10 mouse cellular contexts compared by ENCODE assay signal in genomic region chr1:177382596-177383190, GRCm38 (mm10). TPM values are rescaled to one million over a fixed set of nuclear protein-coding genes. Genes with fewer than 3 reads are reported as not detected.
DNase-seq lines count a peak whose midpoint lies in the region; ATAC-seq lines count a peak whose summit lies in the region.
"Had no signal": no experiment of that assay in that cellular context is flagged by ENCODE, and none has a peak within 500 bp of the region (broad histone marks: within the 10 kb centered on the region; RNA-seq: fewer than 3 reads in every experiment).

No protein-coding gene starts in this region.

- intact Hi-C loops in left cerebral cortex, postnatal 14 days (cut with DNase I): loop anchor here (5.0 kb wide), 2 partner anchors 35 to 45 kb away; no protein-coding TSS in a partner anchor

- H3K9ac ChIP-seq in intestine, embryonic 16.5 days (ENCODE audit: low read depth, low read length): no peak overlapping the region
- H3K9ac ChIP-seq in intestine, embryonic 15.5 days: no peak overlapping the region
- H3K9ac ChIP-seq in kidney, embryonic 16.5 days (replicated peaks; ENCODE audit: low read length): no peak overlapping the region
- no peak overlapping the region for H3K9ac ChIP-seq in neural tube, embryonic 13.5 days
- H3K9ac ChIP-seq: limb, embryonic 12.5 days had no signal

- H3K4me1 ChIP-seq in intestine, embryonic 16.5 days (ENCODE audit: control insufficient read depth, insufficient read depth, low read length): no peaks in the 10 kb centered on the region
- H3K4me1 ChIP-seq in intestine, embryonic 15.5 days (replicated peaks): no peaks in the 10 kb centered on the region
- no peaks in the 10 kb centered on the region for H3K4me1 ChIP-seq in kidney, embryonic 16.5 days (ENCODE audit: insufficient read depth, low read length)
- peaks cover 10% of the 10 kb centered on the region; the same call in 1 of the 2 replicates for H3K4me1 ChIP-seq in neural tube, embryonic 13.5 days (replicated peaks)
- H3K4me1 ChIP-seq: limb, embryonic 12.5 days had no signal

- no peaks in the 10 kb centered on the region for H3K36me3 ChIP-seq in intestine, embryonic 16.5 days (ENCODE audit: control insufficient read depth, insufficient read depth, low read length)
- H3K36me3 ChIP-seq in intestine, embryonic 15.5 days: no peaks in the 10 kb centered on the region
- H3K36me3 ChIP-seq in kidney, embryonic 16.5 days (ENCODE audit: insufficient read depth, low read length): no peaks in the 10 kb centered on the region
- no peaks in the 10 kb centered on the region for H3K36me3 ChIP-seq in neural tube, embryonic 13.5 days
- H3K36me3 ChIP-seq: limb, embryonic 12.5 days had no signal

- no peak overlapping the region for H3K4me2 ChIP-seq in intestine, embryonic 16.5 days (ENCODE audit: low read depth, low read length)
- no peak overlapping the region for H3K4me2 ChIP-seq in intestine, embryonic 15.5 days (replicated peaks)
- no peak overlapping the region for H3K4me2 ChIP-seq in kidney, embryonic 16.5 days (replicated peaks; ENCODE audit: low read depth, low read length)
- peak overlapping the region; percentile 24; the same call in 1 of the 2 replicates for H3K4me2 ChIP-seq in neural tube, embryonic 13.5 days
- H3K4me2 ChIP-seq: limb, embryonic 12.5 days had no signal

- no peaks in the 10 kb centered on the region for H3K9me3 ChIP-seq in intestine, embryonic 16.5 days (ENCODE audit: control insufficient read depth, low read length)
- no peaks in the 10 kb centered on the region for H3K9me3 ChIP-seq in intestine, embryonic 15.5 days
- no peaks in the 10 kb centered on the region for H3K9me3 ChIP-seq in kidney, embryonic 16.5 days (ENCODE audit: low read length)
- no peaks in the 10 kb centered on the region for H3K9me3 ChIP-seq in neural tube, embryonic 13.5 days
- H3K9me3 ChIP-seq: limb, embryonic 12.5 days had no signal

- WGBS in intestine, embryonic 16.5 days: 10% methylated on average over 16 of the region's 16 CpGs
- 11% methylated on average over 16 of the region's 16 CpGs for WGBS in intestine, embryonic 15.5 days
- WGBS in kidney, embryonic 16.5 days: 13% methylated on average over 16 of the region's 16 CpGs
- WGBS in neural tube, embryonic 13.5 days: 19% methylated on average over 16 of the region's 16 CpGs

- DNase-seq in adrenal gland, postnatal 10 days: peak; percentile 69
- DNase-seq in gastrocnemius, postnatal 25 days: peak; percentile 10
- DNase-seq in c-Kit-positive CD71-positive TER-119-positive erythroid progenitor cells, embryonic 14.5 days (ENCODE audit: low spot score): no peak
- DNase-seq in left cerebral cortex, postnatal 14 days (ENCODE audit: low spot score in 2 of 2): no peak

- no peak overlapping the region for H3K4me3 ChIP-seq in intestine, embryonic 16.5 days (ENCODE audit: low read length)
- no peak overlapping the region for H3K4me3 ChIP-seq in intestine, embryonic 15.5 days (replicated peaks)
- no peak overlapping the region for H3K4me3 ChIP-seq in kidney, embryonic 16.5 days (ENCODE audit: low read length)
- no peak overlapping the region for H3K4me3 ChIP-seq in neural tube, embryonic 13.5 days
- H3K4me3 ChIP-seq: limb, embryonic 12.5 days had no signal

- no peak overlapping the region for H3K27ac ChIP-seq in intestine, embryonic 16.5 days (ENCODE audit: low read length)
- no peak overlapping the region for H3K27ac ChIP-seq in intestine, embryonic 15.5 days
- no peak overlapping the region for H3K27ac ChIP-seq in kidney, embryonic 16.5 days (ENCODE audit: low read length)
- peak overlapping the region; percentile 54; the same call in 1 of the 2 replicates for H3K27ac ChIP-seq in neural tube, embryonic 13.5 days (replicated peaks)
- H3K27ac ChIP-seq: limb, embryonic 12.5 days had no signal

- peak; percentile 44; the same call in 1 of the 2 replicates for ATAC-seq in intestine, embryonic 16.5 days
- ATAC-seq in intestine, embryonic 15.5 days: no peak
- peak; percentile 23; the same call in 1 of the 2 replicates for ATAC-seq in kidney, embryonic 16.5 days (ENCODE audit: low FRiP score, low TSS enrichment)
- ATAC-seq in neural tube, embryonic 13.5 days (ENCODE audit: low read depth): peak; percentile 71
- ATAC-seq: Patski had no signal

- no peaks in the 10 kb centered on the region for H3K27me3 ChIP-seq in intestine, embryonic 16.5 days (replicated peaks; ENCODE audit: control insufficient read depth, insufficient read depth, low read length)
- H3K27me3 ChIP-seq in intestine, embryonic 15.5 days (replicated peaks): no peaks in the 10 kb centered on the region
- no peaks in the 10 kb centered on the region for H3K27me3 ChIP-seq in kidney, embryonic 16.5 days (ENCODE audit: insufficient read depth, low read length)
- H3K27me3 ChIP-seq in neural tube, embryonic 13.5 days: no peaks in the 10 kb centered on the region
- H3K27me3 ChIP-seq: limb, embryonic 12.5 days; Patski had no signal

RNA-seq across cellular contexts. Expression of gene Zbtb18, which starts 59.5 kb away (rescaled TPM):
- 1.1 and 1.3 TPM in 2 replicates for polyA plus RNA-seq in intestine, embryonic 16.5 days (2015; fragmentation: Nextera tagmentation; extraction: Ambion mirVana)
- 2.0 and 2.2 TPM in 2 replicates for polyA plus RNA-seq in intestine, embryonic 15.5 days (2015; fragmentation: Nextera tagmentation; extraction: Ambion mirVana)
- total RNA-seq in adrenal gland, postnatal 10 days (2021): 10 to 100 TPM; 27.9 to 38.6 TPM
- total RNA-seq in gastrocnemius, postnatal 25 days (2021): 10 to 100 TPM; 75.6 to 95.6 TPM
- 1.4 and 1.6 TPM in 2 replicates for polyA plus RNA-seq in kidney, embryonic 16.5 days (2015; fragmentation: Nextera tagmentation; extraction: Ambion mirVana)
- polyA plus RNA-seq in neural tube, embryonic 13.5 days (2015; fragmentation: Nextera tagmentation; extraction: Ambion mirVana): 5.9 and 8.3 TPM in 2 replicates
- total RNA-seq in left cerebral cortex, postnatal 14 days (2021): 100 to 1,000 TPM; 397 to 428 TPM

Comparison
In these comparisons a context has a peak if more than half of its experiments do, and no peak if none do; other contexts are left out.
1. DNase-seq: peak in adrenal gland, postnatal 10 days (single experiment) and gastrocnemius, postnatal 25 days (single experiment); none in c-Kit-positive CD71-positive TER-119-positive erythroid progenitor cells, embryonic 14.5 days (single experiment) and left cerebral cortex, postnatal 14 days (0 of 2).